Mouse (Mus musculus): ENCODE results near the gene Adgrg2. TPM values are rescaled to one million over a fixed set of nuclear protein-coding genes. Genes with fewer than 3 reads are reported as not detected.

Adgrg2 gene
- total and polyA plus RNA-seq, 2 experiments from 2014 or later: 1.8 to 2.7 TPM

- no peak overlapping the region for H3K9ac ChIP-seq (replicated peaks; ENCODE audit: low read length)
- no peak overlapping the region for H3K27ac ChIP-seq
- TF ChIP-seq CTCF (IDR thresholded peaks at IDR 0.05; ENCODE audit: low read depth): no peak
- no peak overlapping the region for H3K4me3 ChIP-seq (ENCODE audit: low read length)
- no peak for DNase-seq (ENCODE audit: low spot score)
- ATAC-seq: no peak
- WGBS: 86% methylated on average over 7 of the region's 7 CpGs
- no peaks in the 10 kb centered on the region for H3K4me1 ChIP-seq (ENCODE audit: insufficient read depth, low read length)
- H3K36me3 ChIP-seq (ENCODE audit: insufficient read depth, low read length): no peaks in the 10 kb centered on the region
- no peak overlapping the region for H3K4me2 ChIP-seq (ENCODE audit: low read depth, low read length)
- H3K9me3 ChIP-seq (ENCODE audit: low read length): no peaks in the 10 kb centered on the region
- H3K27me3 ChIP-seq (ENCODE audit: insufficient read depth, low read length): no peaks in the 10 kb centered on the region
Measured at GRCm38 (mm10) chrX:160413881-160414395, 23.4 kb downstream of the Adgrg2 start.

DNA sequence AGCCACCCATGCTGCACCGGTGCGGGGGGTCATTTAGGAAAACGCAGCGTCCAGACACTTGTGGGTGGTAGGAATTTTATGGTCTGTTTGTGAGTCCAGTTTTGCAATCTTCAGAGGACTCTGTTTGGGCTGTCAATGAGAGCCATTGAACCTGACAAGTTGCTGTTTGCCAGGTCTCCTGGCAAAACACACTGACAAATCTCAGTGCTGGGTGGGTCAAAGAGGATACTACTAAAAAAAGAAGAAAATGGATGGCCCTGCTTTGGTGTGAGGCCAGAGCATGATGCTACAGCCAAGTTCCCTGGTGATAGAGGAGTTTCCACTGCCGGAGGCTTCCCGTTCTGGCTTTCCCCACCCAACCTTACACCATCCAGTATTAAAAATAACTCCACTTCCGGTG, 27.9 kb downstream of the Adgrg2 start:
- Histone ChIP-seq H3K36me3 (ENCODE audit: insufficient read depth, low read length) (no peaks in the 10 kb centered on the region), H3K27me3 (ENCODE audit: insufficient read depth, low read length) (no peaks in the 10 kb centered on the region), H3K4me3 (ENCODE audit: low read length) (no peak overlapping the region), H3K9ac (replicated peaks; ENCODE audit: low read length) (no peak overlapping the region), H3K9me3 (ENCODE audit: low read length) (no peaks in the 10 kb centered on the region), H3K4me1 (ENCODE audit: insufficient read depth, low read length) (no peaks in the 10 kb centered on the region), H3K27ac (no peak overlapping the region), H3K4me2 (ENCODE audit: low read depth, low read length) (no peak overlapping the region)
- 83% methylated on average over 7 of the region's 7 CpGs for WGBS
- DNase-seq (ENCODE audit: low spot score) (no peak), ATAC-seq (no peak)
- no peak for TF ChIP-seq CTCF (IDR thresholded peaks at IDR 0.05; ENCODE audit: low read depth)

DNA sequence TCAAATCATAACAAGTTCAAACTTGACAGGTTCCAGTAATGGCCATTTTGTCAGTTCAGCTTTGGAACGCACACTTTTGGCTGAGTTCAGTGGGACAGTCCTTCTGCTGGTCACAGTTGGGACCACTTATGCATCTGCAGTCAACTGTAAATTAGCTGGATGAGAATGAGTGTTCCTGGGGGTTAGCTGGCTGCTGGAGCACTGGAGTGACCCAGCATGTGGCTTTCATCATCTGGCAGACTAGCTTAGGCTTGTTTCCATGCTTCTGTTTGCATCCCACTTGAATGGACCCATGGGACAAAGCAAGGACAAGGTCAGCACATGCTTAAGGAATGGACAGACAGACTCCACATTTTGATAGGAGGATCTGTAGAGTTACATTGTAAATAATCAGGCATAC, 33.2 kb downstream of the Adgrg2 start:
- ATAC-seq: no peak
- Histone ChIP-seq H3K36me3 (ENCODE audit: insufficient read depth, low read length) (no peaks in the 10 kb centered on the region), H3K27me3 (ENCODE audit: insufficient read depth, low read length) (no peaks in the 10 kb centered on the region), H3K4me1 (ENCODE audit: insufficient read depth, low read length) (no peaks in the 10 kb centered on the region), H3K9me3 (ENCODE audit: low read length) (no peaks in the 10 kb centered on the region), H3K27ac (no peak overlapping the region), H3K4me3 (ENCODE audit: low read length) (no peak overlapping the region), H3K9ac (replicated peaks; ENCODE audit: low read length) (no peak overlapping the region), H3K4me2 (ENCODE audit: low read depth, low read length) (no peak overlapping the region)
- no peak for DNase-seq (ENCODE audit: low spot score)
- WGBS: 59% methylated on average over 1 of the region's 1 CpGs
- no peak for TF ChIP-seq CTCF (IDR thresholded peaks at IDR 0.05; ENCODE audit: low read depth)

DNA sequence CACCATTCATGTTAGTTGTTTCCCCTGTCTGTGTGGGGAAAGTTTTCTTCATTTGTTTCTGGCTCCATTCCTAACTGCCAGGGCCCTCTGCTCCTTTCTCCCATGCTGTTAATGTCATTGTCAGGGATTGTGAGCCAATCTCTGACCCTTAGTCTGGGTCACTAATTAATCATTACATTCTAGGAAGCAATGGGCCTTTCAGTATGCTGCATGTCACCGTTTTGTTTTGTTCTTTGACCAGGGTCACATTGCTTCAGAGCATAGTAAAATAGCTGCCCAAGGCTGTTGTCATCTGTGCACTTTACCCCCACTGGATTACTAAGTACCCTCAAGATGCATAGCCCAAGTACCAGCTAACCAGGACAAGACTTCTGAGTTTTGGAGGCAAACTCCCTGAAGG, 36.0 kb downstream of the Adgrg2 start:
- DNase-seq (ENCODE audit: low spot score) (no peak), ATAC-seq (no peak)
- Histone ChIP-seq H3K9me3 (ENCODE audit: low read length) (no peaks in the 10 kb centered on the region), H3K9ac (replicated peaks; ENCODE audit: low read length) (no peak overlapping the region), H3K4me1 (ENCODE audit: insufficient read depth, low read length) (no peaks in the 10 kb centered on the region), H3K27ac (no peak overlapping the region), H3K4me2 (ENCODE audit: low read depth, low read length) (no peak overlapping the region), H3K36me3 (ENCODE audit: insufficient read depth, low read length) (no peaks in the 10 kb centered on the region), H3K27me3 (ENCODE audit: insufficient read depth, low read length) (no peaks in the 10 kb centered on the region), H3K4me3 (ENCODE audit: low read length) (no peak overlapping the region)
- 33% methylated on average over 1 of the region's 1 CpGs for WGBS
- TF ChIP-seq CTCF (IDR thresholded peaks at IDR 0.05; ENCODE audit: low read depth): no peak

- ATAC-seq (no peak), DNase-seq (ENCODE audit: low spot score) (no peak)
- WGBS: 82% methylated on average over 1 of the region's 1 CpGs
- Histone ChIP-seq H3K4me1 (ENCODE audit: insufficient read depth, low read length) (no peaks in the 10 kb centered on the region), H3K9me3 (ENCODE audit: low read length) (no peaks in the 10 kb centered on the region), H3K9ac (replicated peaks; ENCODE audit: low read length) (no peak overlapping the region), H3K27me3 (ENCODE audit: insufficient read depth, low read length) (no peaks in the 10 kb centered on the region), H3K4me3 (ENCODE audit: low read length) (no peak overlapping the region), H3K36me3 (ENCODE audit: insufficient read depth, low read length) (no peaks in the 10 kb centered on the region), H3K4me2 (ENCODE audit: low read depth, low read length) (no peak overlapping the region), H3K27ac (no peak overlapping the region)
- TF ChIP-seq CTCF (IDR thresholded peaks at IDR 0.05; ENCODE audit: low read depth): no peak
Measured at GRCm38 (mm10) chrX:160426930-160427329, 36.4 kb downstream of the Adgrg2 start.

GRCm38 (mm10) chrX:160432192-160432591, 41.7 kb downstream of the Adgrg2 start:
- DNase-seq (ENCODE audit: low spot score) (no peak), ATAC-seq (no peak)
- Histone ChIP-seq H3K36me3 (ENCODE audit: insufficient read depth, low read length) (no peaks in the 10 kb centered on the region), H3K4me1 (ENCODE audit: insufficient read depth, low read length) (no peaks in the 10 kb centered on the region), H3K4me2 (ENCODE audit: low read depth, low read length) (no peak overlapping the region), H3K4me3 (ENCODE audit: low read length) (no peak overlapping the region), H3K27ac (no peak overlapping the region), H3K9me3 (ENCODE audit: low read length) (no peaks in the 10 kb centered on the region), H3K27me3 (ENCODE audit: insufficient read depth, low read length) (no peaks in the 10 kb centered on the region), H3K9ac (replicated peaks; ENCODE audit: low read length) (no peak overlapping the region)
- WGBS: 92% methylated on average over 7 of the region's 7 CpGs
- no peak for TF ChIP-seq CTCF (IDR thresholded peaks at IDR 0.05; ENCODE audit: low read depth)

DNA sequence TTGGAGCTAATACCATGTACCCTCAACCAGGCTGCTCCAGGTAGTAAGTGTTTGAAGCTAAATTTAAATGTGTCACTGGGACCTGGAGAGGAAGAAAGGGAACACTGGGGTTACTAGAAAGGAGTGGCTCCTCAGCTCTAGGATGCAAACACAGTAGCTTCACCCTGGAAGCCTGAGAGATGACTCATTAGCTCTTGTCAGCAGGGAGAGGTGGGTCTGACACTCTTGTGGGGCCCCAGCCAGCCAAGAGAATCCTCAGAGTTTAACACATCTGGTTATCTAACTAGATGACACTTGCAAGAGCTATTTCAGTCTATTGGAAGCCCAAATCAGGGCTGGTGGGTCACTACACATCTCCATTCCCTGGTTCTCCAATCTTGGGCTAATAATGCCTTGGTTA, 50.8 kb downstream of the Adgrg2 start:
- Histone ChIP-seq H3K36me3 (ENCODE audit: insufficient read depth, low read length) (no peaks in the 10 kb centered on the region), H3K27ac (no peak overlapping the region), H3K27me3 (ENCODE audit: insufficient read depth, low read length) (no peaks in the 10 kb centered on the region), H3K9me3 (ENCODE audit: low read length) (no peaks in the 10 kb centered on the region), H3K9ac (replicated peaks; ENCODE audit: low read length) (no peak overlapping the region), H3K4me2 (ENCODE audit: low read depth, low read length) (no peak overlapping the region), H3K4me1 (ENCODE audit: insufficient read depth, low read length) (no peaks in the 10 kb centered on the region), H3K4me3 (ENCODE audit: low read length) (no peak overlapping the region)
- no peak for DNase-seq (ENCODE audit: low spot score)
- no peak for TF ChIP-seq CTCF (IDR thresholded peaks at IDR 0.05; ENCODE audit: low read depth)
- ATAC-seq: no peak

All from hindbrain, postnatal 0 days (tissue).